Mouse (Mus musculus) large intestine, adult 2 months (tissue): ENCODE data around the gene Sh3bgrl2. TPM values are rescaled to one million over a fixed set of nuclear protein-coding genes. Genes with fewer than 3 reads are reported as not detected.
"Not testable (repeated sequence)": the region's sequence is repeated elsewhere in the genome, so short reads cannot be mapped to it uniquely, and the experiment has no call there.

ENCODE experiments used
- DNase-seq: peaks from one replicate; pipeline ENCODE4 v3.0.0-alpha.2; 2012; ENCODE audit warnings: low read depth, low spot score
- WGBS: fragments of 180-500 bp; shearing (Covaris S2); methylation state at CpG from one replicate; pipeline ENCODE4 v1.1.7; 2018; 5-methylcytosine and 5-hydroxymethylcytosine counted together
- polyA plus RNA-seq: library from polyadenylated mRNA; depleted of rRNA; stranded (reverse); fragments of >200 nt; gene quantifications from 2 replicates; pipeline ENCODE4 v1.2.3, GENCODE M21; 2012; rRNA removed

The Sh3bgrl2 gene
- polyA plus RNA-seq = 17.9 and 18.5 TPM in 2 replicates

DNA sequence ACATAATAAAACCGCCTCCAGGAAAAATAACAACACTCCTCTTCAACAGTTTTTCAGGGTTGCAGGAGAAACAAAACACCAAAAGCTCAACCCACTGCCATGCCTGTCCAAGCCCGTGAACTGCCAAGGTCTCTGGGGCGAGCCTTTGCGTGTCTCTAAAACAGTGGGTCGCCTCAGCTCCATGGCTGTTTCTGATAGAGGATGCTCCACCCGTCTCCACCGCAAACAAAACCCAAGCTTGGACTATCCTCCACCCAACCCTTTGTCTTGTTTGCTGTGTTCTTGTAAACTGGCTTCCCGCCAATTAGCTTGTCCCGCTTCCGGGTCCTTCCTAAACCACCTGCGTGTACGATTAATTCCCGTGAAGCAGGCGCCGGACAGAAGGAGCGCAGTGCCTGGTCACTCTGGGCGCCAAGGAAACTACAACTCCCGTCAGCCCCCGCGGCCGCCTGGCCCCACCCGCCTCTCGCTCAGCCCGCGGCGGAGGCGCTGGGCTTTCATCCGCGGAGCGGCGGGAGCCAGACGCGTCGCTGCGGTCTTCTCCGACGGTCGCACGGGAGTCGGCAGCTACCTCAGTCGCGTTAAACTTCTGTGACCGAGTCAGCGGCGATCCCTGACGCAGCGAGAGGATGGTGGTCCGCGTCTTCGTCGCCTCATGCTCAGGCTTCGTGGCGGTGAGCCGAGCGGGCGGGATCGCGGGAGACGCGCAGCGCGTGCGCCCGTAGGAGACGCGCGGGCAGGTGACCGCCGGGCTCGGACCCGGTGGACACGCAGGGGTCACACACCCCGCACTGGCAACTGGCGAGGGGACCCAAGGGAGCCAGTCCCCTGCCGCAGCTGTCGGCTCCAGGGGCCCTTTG lies at the start of gene Sh3bgrl2:
Gene Sh3bgrl2, plus strand, starts transcription at position 498 of the 860 bp plus-strand sequence.
- no peak for DNase-seq
- 2% methylated on average over 76 of the region's 76 CpGs for WGBS

- not testable (repeated sequence) for DNase-seq
- WGBS = 91% methylated on average over 5 of the region's 5 CpGs
These were observed 29.0 kb upstream of the Sh3bgrl2 start for GRCm38 (mm10) chr9:83519081-83519480.

GRCm38 (mm10) chr9:83519510-83520155 lies 28.5 kb upstream of the Sh3bgrl2 start:
- DNase-seq = no peak
- WGBS = 84% methylated on average over 6 of the region's 6 CpGs

GRCm38 (mm10) chr9:83527341-83528060 lies 20.6 kb upstream of the Sh3bgrl2 start:
- WGBS = 30% methylated on average over 7 of the region's 7 CpGs
- DNase-seq = no peak

GRCm38 (mm10) chr9:83533044-83533769 lies 14.9 kb upstream of the Sh3bgrl2 start:
- DNase-seq = no peak
- WGBS = 28% methylated on average over 5 of the region's 5 CpGs

DNA sequence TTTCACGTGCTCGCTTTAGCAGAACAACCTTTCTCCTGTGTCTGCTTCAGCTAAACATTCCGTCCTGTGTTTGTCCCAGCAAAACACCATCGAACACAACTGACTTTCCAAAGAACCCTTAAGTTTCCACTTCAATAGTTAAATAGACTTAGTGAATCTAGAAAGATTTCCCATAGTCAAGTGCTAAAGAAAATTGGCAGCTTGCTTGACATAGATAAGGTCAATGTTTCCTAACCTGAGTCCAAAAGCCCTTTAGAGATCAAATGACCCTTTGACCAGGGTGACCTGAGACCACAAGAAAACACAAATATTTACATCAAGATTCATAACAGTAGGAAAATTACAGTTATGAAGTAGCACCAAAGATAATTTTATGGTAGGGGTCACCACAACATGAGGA lies 11.2 kb upstream of the Sh3bgrl2 start:
- DNase-seq = no peak

GRCm38 (mm10) chr9:83537510-83537909 lies 10.6 kb upstream of the Sh3bgrl2 start:
- 39% methylated on average over 2 of the region's 2 CpGs for WGBS
- no peak for DNase-seq

More for the DNA sequence above, 11.2 kb upstream of the Sh3bgrl2 start:
- 96% methylated on average over 4 of the region's 4 CpGs for WGBS

- DNase-seq = no peak
- 50% methylated on average over 15 of the region's 15 CpGs for WGBS
These were observed 10.1 kb upstream of the Sh3bgrl2 start for GRCm38 (mm10) chr9:83537921-83538536.

DNA sequence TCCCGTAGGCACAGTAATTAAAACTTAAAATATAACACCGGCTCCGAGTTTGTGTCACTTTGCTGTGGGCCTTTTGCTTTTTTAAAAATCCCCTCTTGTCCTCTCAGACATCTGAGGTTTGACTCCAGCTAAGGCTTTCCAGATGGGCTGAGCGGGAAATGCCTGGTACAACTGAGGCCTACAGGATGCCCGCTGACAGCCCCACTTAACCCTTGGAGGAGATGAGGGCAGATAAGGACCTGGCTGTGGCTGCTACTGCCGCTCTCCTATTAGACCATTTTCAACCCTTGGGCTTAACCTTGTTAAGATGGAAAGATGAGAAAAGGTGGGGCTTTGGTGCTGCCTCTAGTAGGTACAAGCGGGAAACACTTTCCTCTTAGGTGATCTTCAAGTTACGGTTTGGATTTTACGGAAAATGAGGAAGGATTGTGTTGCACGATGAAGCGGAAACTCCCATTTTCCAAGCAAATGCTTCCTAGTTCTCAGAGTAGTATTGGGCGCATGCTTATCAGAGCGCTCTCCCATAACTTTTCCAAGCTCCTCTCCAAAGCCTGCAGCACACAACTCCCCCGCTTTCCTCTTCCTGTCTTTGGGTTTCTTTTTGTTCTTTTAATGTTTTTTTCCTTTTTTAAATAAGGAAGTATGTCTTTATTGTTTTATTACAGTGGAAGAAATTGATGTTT lies 8.2 kb upstream of the Sh3bgrl2 start:
- no peak for DNase-seq
- 50% methylated on average over 14 of the region's 14 CpGs for WGBS

DNA sequence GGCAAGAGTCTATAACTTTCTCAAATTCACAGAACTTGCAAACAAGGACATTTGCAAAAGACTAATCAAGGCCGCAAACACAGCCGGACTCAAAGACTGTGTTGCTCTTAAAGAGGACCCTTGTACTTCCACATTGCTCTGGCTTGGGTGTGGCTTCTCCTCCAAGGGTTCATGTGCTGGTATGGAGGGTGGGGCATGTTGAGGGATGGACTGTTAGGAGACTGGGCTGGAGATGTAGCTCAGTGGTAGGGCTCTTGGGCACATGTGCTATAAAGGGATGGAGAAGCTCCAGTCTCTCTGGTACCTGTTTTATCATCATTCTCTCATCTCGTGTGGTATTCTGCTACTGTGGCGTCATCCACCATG lies 7.7 kb upstream of the Sh3bgrl2 start:
- 28% methylated on average over 4 of the region's 4 CpGs for WGBS
- no peak for DNase-seq

DNA sequence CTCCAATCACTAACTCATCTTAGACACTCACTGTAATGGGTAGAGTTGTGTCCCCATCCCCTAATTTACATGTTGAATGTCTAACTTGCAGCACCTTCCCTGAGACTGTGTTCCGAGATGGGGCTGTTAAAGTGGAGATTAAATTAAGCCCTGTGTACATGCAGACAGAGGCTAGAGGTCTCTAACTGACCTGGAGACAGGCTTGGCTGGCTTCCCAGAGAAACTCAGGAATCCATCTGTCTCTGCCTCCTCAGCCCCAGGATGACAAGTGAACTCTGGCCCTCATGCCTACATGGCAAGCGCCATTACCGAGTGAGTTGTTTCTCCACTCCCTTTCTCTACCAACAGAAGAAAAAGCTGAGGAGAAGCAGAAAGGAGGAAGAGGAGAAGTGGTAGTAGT lies 7.2 kb upstream of the Sh3bgrl2 start:
- DNase-seq = no peak
- 25% methylated on average over 3 of the region's 3 CpGs for WGBS

GRCm38 (mm10) chr9:83545240-83545639 lies 2.9 kb upstream of the Sh3bgrl2 start:
- no peak for DNase-seq

GRCm38 (mm10) chr9:83546316-83546715 lies 1.8 kb upstream of the Sh3bgrl2 start:
- no peak for DNase-seq
- WGBS = 46% methylated on average over 7 of the region's 7 CpGs

DNA sequence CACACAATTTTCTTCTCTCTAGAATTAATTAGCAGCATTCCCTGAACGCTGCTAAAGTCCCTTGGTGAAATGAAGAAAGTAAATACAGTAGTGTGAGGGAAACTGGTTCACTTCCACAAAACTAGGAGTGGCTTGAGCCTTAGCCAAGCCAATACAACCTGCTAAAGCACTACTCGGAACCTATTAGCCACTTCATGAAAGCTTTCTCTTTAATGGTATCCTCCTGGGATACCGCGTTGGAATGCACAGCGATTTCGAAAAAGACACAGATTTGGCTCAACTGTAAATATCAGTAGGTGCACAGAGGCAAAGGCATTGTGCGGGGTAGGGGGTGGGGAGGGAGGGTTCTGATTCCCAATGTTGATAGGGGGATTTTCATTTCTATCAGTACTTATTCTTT lies 898 bp upstream of the Sh3bgrl2 start:
- no peak for DNase-seq

DNA sequence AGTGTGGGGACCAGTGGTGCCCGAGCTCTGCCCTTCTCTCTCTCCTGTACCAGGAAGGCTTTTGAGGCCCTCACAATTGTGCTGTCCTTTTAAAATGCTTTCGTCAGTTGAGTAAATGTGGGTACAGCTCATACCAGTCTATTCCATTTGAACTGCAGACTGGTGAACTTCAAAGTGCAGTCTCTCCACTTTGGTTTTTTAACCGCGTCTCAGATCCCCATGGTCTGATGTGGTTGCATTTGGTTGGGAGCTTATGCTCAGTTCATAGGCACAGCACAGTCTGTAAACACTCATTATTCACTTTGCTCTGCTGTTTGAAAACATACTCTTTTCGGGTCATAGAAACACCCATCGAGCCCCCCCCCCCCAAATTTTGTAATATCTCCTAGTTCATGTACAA lies 1.7 kb downstream of the Sh3bgrl2 start:
- WGBS = 36% methylated on average over 6 of the region's 6 CpGs
- DNase-seq = no peak

More for the DNA sequence above, 898 bp upstream of the Sh3bgrl2 start:
- WGBS = 36% methylated on average over 7 of the region's 7 CpGs

DNA sequence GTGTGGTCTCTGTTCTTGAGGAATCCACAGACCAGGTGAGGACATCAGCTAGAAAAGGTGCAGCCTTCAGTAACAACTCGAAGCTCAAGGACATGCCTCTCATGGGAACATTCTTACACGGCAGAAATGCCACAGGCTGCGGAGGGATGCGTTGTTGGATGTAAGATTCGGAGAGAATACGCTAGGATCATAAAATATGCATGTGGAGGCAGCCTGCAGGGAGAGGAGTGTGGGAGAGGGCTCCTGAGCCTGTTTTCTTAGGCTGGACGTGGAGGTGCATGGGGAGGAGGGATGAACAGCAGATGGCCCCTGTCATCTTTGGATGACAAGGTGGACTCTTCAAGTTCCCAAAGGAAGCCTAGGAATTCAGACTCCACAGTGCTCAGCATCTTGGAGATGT lies 3.0 kb downstream of the Sh3bgrl2 start:
- DNase-seq = no peak
- 31% methylated on average over 7 of the region's 7 CpGs for WGBS

GRCm38 (mm10) chr9:83551632-83552031 lies 3.5 kb downstream of the Sh3bgrl2 start:
- DNase-seq = no peak
- WGBS = 72% methylated on average over 6 of the region's 6 CpGs

DNA sequence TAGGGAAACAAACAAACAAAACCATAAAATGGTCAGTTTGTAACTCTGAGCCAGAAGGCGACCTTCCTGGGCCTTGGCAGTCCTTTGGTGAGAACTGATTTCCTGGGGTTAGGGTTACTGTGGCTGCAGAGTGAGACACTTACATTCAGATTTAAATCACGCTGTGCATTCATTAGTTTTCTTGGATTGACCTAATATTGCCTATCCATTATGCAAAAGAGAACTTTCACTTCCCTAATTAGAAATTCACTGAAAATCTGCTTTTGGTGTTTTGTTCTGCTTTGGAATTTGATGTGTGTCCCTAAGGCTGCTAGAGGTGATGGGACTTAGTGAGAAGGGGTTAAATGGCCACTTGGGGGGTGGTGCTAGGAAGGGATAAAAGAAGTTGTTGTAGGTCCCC lies 7.5 kb downstream of the Sh3bgrl2 start:
- 86% methylated on average over 2 of the region's 2 CpGs for WGBS
- no peak for DNase-seq

GRCm38 (mm10) chr9:83556236-83556635 lies 8.1 kb downstream of the Sh3bgrl2 start:
- DNase-seq = no peak
- WGBS = 31% methylated on average over 6 of the region's 6 CpGs
